Mouse (Mus musculus) thymus, adult 2 months (tissue): ENCODE measurements around the gene G3bp1.

Source experiments
- CTCF ChIP-seq: fragments of 200-500 bp; IDR thresholded peaks from 2 replicates; pipeline ENCODE4 v1.5.1; 2012; ENCODE audit warnings: mild to moderate bottlenecking, control low read depth, low read length, moderate library complexity, borderline replicate concordance; ENCODE audit not compliant: control insufficient read depth, poor library complexity, insufficient read depth; ENCODE audit errors: extremely low read depth
- POLR2A ChIP-seq: fragments of 200-500 bp; IDR thresholded peaks from 2 replicates; pipeline ENCODE4 v1.6.1; 2012; ENCODE audit warnings: mild to moderate bottlenecking, low read length, control low read depth, moderate library complexity; ENCODE audit not compliant: control insufficient read depth, poor library complexity, insufficient read depth; ENCODE audit errors: extremely low read depth

DNA sequence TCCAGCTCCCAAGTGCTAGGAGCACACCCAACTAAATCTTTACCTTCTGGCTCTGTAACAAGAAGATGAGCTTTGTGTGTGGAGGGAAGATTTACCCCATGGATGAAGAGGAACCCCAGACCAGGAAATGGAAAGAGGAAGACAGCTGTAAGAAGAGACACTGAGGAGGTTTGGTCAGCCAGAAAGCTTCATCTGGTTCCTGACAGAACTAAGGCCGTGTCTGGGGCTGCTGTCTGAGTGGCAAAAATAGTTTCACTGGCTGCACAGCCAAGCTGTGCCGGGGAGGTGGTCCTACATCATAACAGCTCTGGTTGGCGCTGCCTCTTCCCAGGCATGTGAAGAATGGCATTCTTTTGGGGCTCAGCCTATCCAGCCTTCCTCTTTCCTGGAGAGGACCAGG lies 36.5 kb upstream of the G3bp1 start:
- TF ChIP-seq POLR2A (no peak), CTCF (no peak)
